Mouse (Mus musculus): Measurements from ENCODE around the gene Cd82. TPM values are rescaled to one million over a fixed set of nuclear protein-coding genes. Genes with fewer than 3 reads are reported as not detected.

Cd82 gene
- polyA plus RNA-seq, 1 experiment, result 411 TPM

DNA sequence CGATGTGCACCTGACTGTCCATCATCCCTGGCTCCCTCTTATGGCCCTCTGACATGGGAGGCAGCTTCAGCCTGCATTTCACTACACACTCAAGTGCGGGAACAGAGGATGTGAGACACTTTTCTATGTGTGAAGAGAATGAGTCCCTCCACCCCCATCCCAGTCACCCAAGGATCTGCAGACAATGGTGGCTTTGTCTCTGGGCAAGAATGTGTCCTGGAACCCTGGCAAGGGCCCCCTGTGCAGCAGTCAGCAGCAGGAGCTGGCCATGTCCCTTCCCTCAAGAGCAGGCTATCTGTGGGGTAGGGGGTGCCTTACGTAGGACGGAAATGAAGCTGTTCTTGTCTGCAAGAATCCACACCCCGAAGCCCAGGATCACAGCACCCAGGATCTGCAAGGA is 29.4 kb downstream of the Cd82 start:
- H3K4me2 ChIP-seq (ENCODE audit: low read depth), result peak overlapping the region; percentile 21
- peaks cover 55% of the 10 kb centered on the region for H3K36me3 ChIP-seq (ENCODE audit: control insufficient read depth, insufficient read depth)
- no peak overlapping the region for H3ac ChIP-seq (ENCODE audit: control insufficient read depth, insufficient read length)
- peaks cover 21% of the 10 kb centered on the region for H3K79me2 ChIP-seq (ENCODE audit: control insufficient read depth, insufficient read depth)
- TF ChIP-seq MAX (IDR thresholded peaks at IDR 0.05; ENCODE audit: low read depth) (no peak), REST (IDR thresholded peaks at IDR 0.05; ENCODE audit: insufficient read depth, insufficient read length) (no peak), TCF12 (IDR thresholded peaks at IDR 0.05; ENCODE audit: insufficient read depth, poor library complexity, severe bottlenecking) (no peak), MYOD1 (IDR thresholded peaks at IDR 0.05; ENCODE audit: control insufficient read depth in 1 of 3, insufficient read length in 2 of 3, low read depth in 2 of 3) (no peak), E2F4 (IDR thresholded peaks at IDR 0.05; ENCODE audit: insufficient read depth) (no peak), USF1 (IDR thresholded peaks at IDR 0.05; ENCODE audit: low read depth) (no peak), MYOG (IDR thresholded peaks at IDR 0.05; ENCODE audit: control insufficient read depth in 1 of 3, insufficient read depth in 1 of 3, insufficient read length in 2 of 3, low read depth in 2 of 3) (no peak), POLR2AphosphoS2 (IDR thresholded peaks at IDR 0.05; ENCODE audit: insufficient read length, low read depth) (no peak), CEBPB (IDR thresholded peaks at IDR 0.05; ENCODE audit: insufficient read depth, poor library complexity, severe bottlenecking) (no peak), POLR2A (IDR thresholded peaks at IDR 0.05; ENCODE audit: insufficient read length, low read depth) (no peak), TCF3 (IDR thresholded peaks at IDR 0.05; ENCODE audit: insufficient read length, low read depth) (no peak), SRF (IDR thresholded peaks at IDR 0.05; ENCODE audit: control insufficient read depth, insufficient read length, low read depth) (no peak)
- no peaks in the 10 kb centered on the region for H3K27me3 ChIP-seq (ENCODE audit: control insufficient read depth, insufficient read depth, insufficient read length)
- no peak overlapping the region for H3K4me3 ChIP-seq

DNA sequence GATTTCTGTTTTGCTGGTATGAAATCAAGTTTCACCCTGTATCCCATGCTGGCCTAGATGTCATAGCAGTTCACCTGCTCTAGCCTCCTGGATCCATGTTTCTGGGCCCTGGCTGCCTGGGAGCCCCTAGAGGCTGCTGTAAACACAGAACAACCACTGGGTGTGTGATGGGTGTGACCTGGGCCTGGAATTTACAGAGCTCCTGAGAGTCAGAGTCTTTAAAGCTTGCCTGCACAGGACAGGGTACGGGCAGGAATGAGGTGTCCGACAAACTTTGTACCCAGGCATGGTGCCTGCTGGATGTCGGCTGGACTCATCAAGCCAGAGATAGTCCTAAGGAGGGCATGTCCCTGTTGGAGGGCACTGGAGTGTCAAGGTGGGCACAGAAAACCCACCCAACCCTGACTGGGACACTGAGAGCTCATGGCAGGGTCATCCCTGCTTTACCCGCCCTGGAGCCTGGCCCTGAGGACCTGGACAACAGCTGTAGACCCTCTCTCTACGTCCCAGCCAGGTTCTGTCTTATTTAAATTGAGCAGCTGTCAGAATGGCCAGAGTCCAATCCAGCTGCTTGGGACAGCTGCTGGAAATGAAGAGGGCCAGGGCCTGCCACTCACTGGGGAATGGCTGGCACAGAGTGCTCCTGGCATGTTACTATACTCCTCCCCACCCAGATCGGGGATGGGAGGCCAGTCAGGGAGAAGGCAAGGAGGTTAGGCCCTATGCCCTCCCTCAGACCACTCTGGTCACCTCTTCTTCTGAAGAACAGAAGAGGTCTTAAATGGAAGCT is 30.1 kb downstream of the Cd82 start:
- no peak overlapping the region for H3K4me3 ChIP-seq
- peak overlapping the region; percentile 25 for H3K4me2 ChIP-seq (ENCODE audit: low read depth)
- H3K27me3 ChIP-seq (ENCODE audit: control insufficient read depth, insufficient read depth, insufficient read length), result no peaks in the 10 kb centered on the region
- no peak for TF ChIP-seq CEBPB (IDR thresholded peaks at IDR 0.05; ENCODE audit: insufficient read depth, poor library complexity, severe bottlenecking)
- peak; percentile 76 to 92 (median 87) for TF ChIP-seq MYOG (IDR thresholded peaks at IDR 0.05; ENCODE audit: control insufficient read depth in 1 of 3, insufficient read depth in 1 of 3, insufficient read length in 2 of 3, low read depth in 2 of 3)
- TF ChIP-seq REST (IDR thresholded peaks at IDR 0.05; ENCODE audit: insufficient read depth, insufficient read length), result no peak
- peak; percentile 89 for TF ChIP-seq TCF3 (IDR thresholded peaks at IDR 0.05; ENCODE audit: insufficient read length, low read depth)
- TF ChIP-seq TCF12 (IDR thresholded peaks at IDR 0.05; ENCODE audit: insufficient read depth, poor library complexity, severe bottlenecking), result peak; percentile 97
- TF ChIP-seq SRF (IDR thresholded peaks at IDR 0.05; ENCODE audit: control insufficient read depth, insufficient read length, low read depth), result no peak
- no peak for TF ChIP-seq POLR2AphosphoS2 (IDR thresholded peaks at IDR 0.05; ENCODE audit: insufficient read length, low read depth)
- TF ChIP-seq MYOD1 (IDR thresholded peaks at IDR 0.05; ENCODE audit: control insufficient read depth in 1 of 3, insufficient read length in 2 of 3, low read depth in 2 of 3), result peak; percentile 91 to 97 (median 93)
- peaks cover 17% of the 10 kb centered on the region for H3K79me2 ChIP-seq (ENCODE audit: control insufficient read depth, insufficient read depth)
- peaks cover 58% of the 10 kb centered on the region for H3K36me3 ChIP-seq (ENCODE audit: control insufficient read depth, insufficient read depth)
- H3ac ChIP-seq (ENCODE audit: control insufficient read depth, insufficient read length), result no peak overlapping the region

DNA sequence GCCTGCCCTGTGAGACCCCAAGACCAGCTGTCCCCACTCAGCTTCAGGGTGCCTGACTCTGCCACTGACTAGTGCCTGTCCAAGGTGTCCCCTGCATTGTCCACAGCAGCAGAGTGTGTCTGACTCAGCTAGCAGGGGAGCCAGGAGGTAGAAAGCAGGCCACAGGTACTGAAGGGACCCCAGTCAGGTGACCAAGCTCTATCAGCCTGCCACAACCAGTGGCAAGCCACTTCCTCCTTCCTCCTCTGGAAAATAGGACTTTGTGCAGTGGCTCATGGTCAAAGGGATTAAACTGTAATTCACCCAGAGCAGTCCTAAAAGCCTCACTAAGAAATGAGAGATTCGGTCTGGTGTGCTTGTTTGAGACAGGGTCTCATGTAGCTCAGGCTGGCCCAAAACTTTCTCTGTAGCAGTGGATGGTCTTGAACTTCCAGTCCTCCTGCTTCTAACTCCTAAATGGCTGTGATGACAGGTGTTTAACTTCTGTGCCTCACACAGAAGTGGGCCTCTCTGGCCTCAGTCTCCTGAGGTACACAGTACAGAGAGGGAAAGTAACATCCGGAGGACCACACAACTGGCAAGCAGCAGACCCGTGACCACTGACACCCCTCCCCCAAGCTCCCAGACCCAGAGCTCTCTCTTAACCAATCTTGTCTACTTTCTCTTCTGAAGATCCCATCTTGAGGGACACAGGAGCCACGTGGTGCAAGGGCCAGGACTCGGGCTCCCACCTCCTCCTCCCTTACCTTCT is 31.2 kb downstream of the Cd82 start:
- H3K4me2 ChIP-seq (ENCODE audit: low read depth), result no peak overlapping the region
- H3K36me3 ChIP-seq (ENCODE audit: control insufficient read depth, insufficient read depth), result peaks cover 48% of the 10 kb centered on the region

DNA sequence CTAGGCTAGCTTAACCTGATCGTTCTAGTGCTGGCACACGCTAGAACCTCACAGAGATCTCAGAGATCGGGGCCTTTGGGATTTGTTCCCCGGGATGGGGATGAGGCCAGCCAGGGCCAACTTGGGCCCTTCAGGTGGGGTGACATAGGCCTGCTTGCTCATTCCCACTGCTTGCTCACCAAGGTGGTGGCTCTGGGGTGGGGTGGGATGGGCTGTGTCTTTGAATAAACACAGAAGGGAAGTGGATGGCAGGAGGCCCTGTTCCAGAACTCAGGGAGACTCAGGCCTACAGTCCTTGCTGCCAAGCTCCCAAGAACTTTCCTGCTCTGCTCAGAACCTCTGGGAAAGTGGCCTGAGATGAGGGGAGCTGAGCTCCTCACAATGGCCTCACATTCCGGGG is 31.9 kb downstream of the Cd82 start:
- Histone ChIP-seq H3K4me2 (ENCODE audit: low read depth) (no peak overlapping the region), H3K27me3 (ENCODE audit: control insufficient read depth, insufficient read depth, insufficient read length) (no peaks in the 10 kb centered on the region), H3K36me3 (ENCODE audit: control insufficient read depth, insufficient read depth) (peaks cover 43% of the 10 kb centered on the region), H3ac (ENCODE audit: control insufficient read depth, insufficient read length) (no peak overlapping the region), H3K4me3 (no peak overlapping the region), H3K79me2 (ENCODE audit: control insufficient read depth, insufficient read depth) (no peaks in the 10 kb centered on the region)
- TF ChIP-seq MAX (IDR thresholded peaks at IDR 0.05; ENCODE audit: low read depth), result no peak
- no peak for TF ChIP-seq USF1 (IDR thresholded peaks at IDR 0.05; ENCODE audit: low read depth)
- TF ChIP-seq MYOD1 (IDR thresholded peaks at IDR 0.05; ENCODE audit: control insufficient read depth in 1 of 3, insufficient read length in 2 of 3, low read depth in 2 of 3), result no peak
- no peak for TF ChIP-seq TCF12 (IDR thresholded peaks at IDR 0.05; ENCODE audit: insufficient read depth, poor library complexity, severe bottlenecking)
- TF ChIP-seq POLR2AphosphoS2 (IDR thresholded peaks at IDR 0.05; ENCODE audit: insufficient read length, low read depth), result no peak
- TF ChIP-seq E2F4 (IDR thresholded peaks at IDR 0.05; ENCODE audit: insufficient read depth), result no peak

More for the DNA sequence above, 31.2 kb downstream of the Cd82 start:
- H3K4me3 ChIP-seq, result no peak overlapping the region
- no peak for TF ChIP-seq POLR2A (IDR thresholded peaks at IDR 0.05; ENCODE audit: insufficient read length, low read depth)
- peak; percentile 24 for TF ChIP-seq POLR2AphosphoS2 (IDR thresholded peaks at IDR 0.05; ENCODE audit: insufficient read length, low read depth)
- H3K27me3 ChIP-seq (ENCODE audit: control insufficient read depth, insufficient read depth, insufficient read length), result no peaks in the 10 kb centered on the region
- H3K79me2 ChIP-seq (ENCODE audit: control insufficient read depth, insufficient read depth), result peaks cover 6% of the 10 kb centered on the region
- H3ac ChIP-seq (ENCODE audit: control insufficient read depth, insufficient read length), result no peak overlapping the region

DNA sequence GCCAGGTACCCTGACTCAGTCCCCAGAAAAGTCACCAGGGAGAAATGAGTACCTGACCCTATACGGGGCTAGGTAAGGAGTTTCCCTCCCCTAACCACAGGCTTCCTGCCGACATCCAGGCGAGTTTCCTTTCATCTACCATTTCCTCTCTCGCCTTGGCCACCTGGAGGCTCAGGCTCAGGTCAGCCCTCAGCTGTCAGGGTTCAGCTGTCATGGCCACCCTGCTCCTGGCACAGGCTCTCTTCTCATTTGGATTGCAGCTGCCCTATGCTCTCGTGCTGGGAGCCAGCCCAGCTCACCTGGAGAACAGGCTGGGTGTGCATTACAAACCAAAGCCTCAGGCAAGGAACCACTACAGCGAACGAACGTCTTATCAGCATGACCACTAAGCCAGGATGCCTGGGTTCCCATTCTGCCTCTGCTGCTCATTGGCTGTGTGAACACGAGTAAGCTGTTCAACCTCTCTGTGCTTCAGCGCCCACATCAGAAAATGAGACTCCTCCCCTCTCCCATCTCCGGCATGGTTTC is 34.9 kb downstream of the Cd82 start:
- TF ChIP-seq TCF12 (IDR thresholded peaks at IDR 0.05; ENCODE audit: insufficient read depth, poor library complexity, severe bottlenecking) (peak; percentile 50), MYOG (IDR thresholded peaks at IDR 0.05; ENCODE audit: control insufficient read depth in 1 of 3, insufficient read depth in 1 of 3, insufficient read length in 2 of 3, low read depth in 2 of 3) (peak in 2 of 3 experiments; percentile 79 to 93), MYOD1 (IDR thresholded peaks at IDR 0.05; ENCODE audit: control insufficient read depth in 1 of 3, insufficient read length in 2 of 3, low read depth in 2 of 3) (peak in 2 of 3 experiments; percentile 68 to 82), REST (IDR thresholded peaks at IDR 0.05; ENCODE audit: insufficient read depth, insufficient read length) (no peak), TCF3 (IDR thresholded peaks at IDR 0.05; ENCODE audit: insufficient read length, low read depth) (peak; percentile 79), POLR2A (IDR thresholded peaks at IDR 0.05; ENCODE audit: insufficient read length, low read depth) (peak; percentile 20), CEBPB (IDR thresholded peaks at IDR 0.05; ENCODE audit: insufficient read depth, poor library complexity, severe bottlenecking) (no peak)
- no peak overlapping the region for H3ac ChIP-seq (ENCODE audit: control insufficient read depth, insufficient read length)
- H3K36me3 ChIP-seq (ENCODE audit: control insufficient read depth, insufficient read depth), result peaks cover 27% of the 10 kb centered on the region
- no peak overlapping the region for H3K4me3 ChIP-seq
- H3K4me2 ChIP-seq (ENCODE audit: low read depth), result no peak overlapping the region
- no peaks in the 10 kb centered on the region for H3K27me3 ChIP-seq (ENCODE audit: control insufficient read depth, insufficient read depth, insufficient read length)
- H3K79me2 ChIP-seq (ENCODE audit: control insufficient read depth, insufficient read depth), result no peaks in the 10 kb centered on the region

Measured in myocyte (in vitro differentiated cells).